Mouse (Mus musculus) midbrain, embryonic 14.5 days (tissue): ENCODE measurements at regions not wholly inside any gene's neighbourhood (a gene's known extent, or its start where the extent isn't known, plus 50 kb on each side); places are given as distances from the start of the nearest gene placed in this dataset.
A peak's percentile ranks its signal among the peaks of the same experiment; 100 is the strongest.

ENCODE experiments used
- ATAC-seq: fragments of 200-750 bp; cut with Nextera tagmentation; 2 replicates; pipeline ENCODE4 v1.8.0; 2017; ENCODE audit warnings: moderate number of reproducible peaks, moderate library complexity; ENCODE audit not compliant: low FRiP score, low TSS enrichment
- DNase-seq: peaks from one replicate; pipeline ENCODE4 v3.0.0-alpha.2; 2015
- H3K27ac ChIP-seq: fragments of 300-500 bp; sonication (generic); replicated peaks from 2 replicates; pipeline ENCODE4 v1.5.1; 2014; ENCODE audit warnings: mild to moderate bottlenecking, low read depth, low read length, moderate library complexity
- H3K27me3 ChIP-seq: fragments of 300-500 bp; sonication (generic); 2 replicates; pipeline ENCODE4 v1.6.1; 2014; ENCODE audit warnings: low read length, control low read depth, mixed read lengths; ENCODE audit not compliant: control insufficient read depth, insufficient read depth
- H3K36me3 ChIP-seq: fragments of 300-500 bp; sonication (generic); 2 replicates; pipeline ENCODE4 v1.6.1; 2014; ENCODE audit warnings: low read length, control low read depth; ENCODE audit not compliant: control insufficient read depth, insufficient read depth
- H3K4me1 ChIP-seq: fragments of 300-500 bp; sonication (generic); 2 replicates; pipeline ENCODE4 v1.6.1; 2014; ENCODE audit warnings: mild to moderate bottlenecking, antibody characterized with exemption, low read length, control low read depth; ENCODE audit not compliant: control insufficient read depth, insufficient read depth
- H3K4me2 ChIP-seq: fragments of 300-500 bp; sonication (generic); 2 replicates; pipeline ENCODE4 v1.6.1; 2014; ENCODE audit warnings: mild to moderate bottlenecking, low read length, moderate library complexity
- H3K4me3 ChIP-seq: fragments of 300-500 bp; sonication (generic); replicated peaks from 2 replicates; pipeline ENCODE4 v1.5.1; 2014; ENCODE audit warnings: low read depth, low read length
- H3K9ac ChIP-seq: fragments of 300-500 bp; sonication (generic); replicated peaks from 2 replicates; pipeline ENCODE4 v1.6.1; 2014; ENCODE audit warnings: mild to moderate bottlenecking, low read length, moderate library complexity
- H3K9me3 ChIP-seq: fragments of 300-500 bp; sonication (generic); 2 replicates; pipeline ENCODE4 v1.6.1; 2016; ENCODE audit warnings: low read length, control low read depth, mixed read lengths; ENCODE audit not compliant: control insufficient read depth
- WGBS: fragments of 180-500 bp; shearing (Covaris S2); extraction: QIAGEN DNeasy Blood & Tissue Kit; methylation state at CpG from one replicate; pipeline ENCODE4 v1.1.7; 2014; 5-methylcytosine and 5-hydroxymethylcytosine counted together

GRCm38 (mm10) chr14:103433106-103433505 is 80.0 kb upstream of the Scel start:
- DNase-seq: no peak
- H3K9ac ChIP-seq: no peak overlapping the region
- H3K9me3 ChIP-seq: no peaks in the 10 kb centered on the region
- H3K4me3 ChIP-seq: no peak overlapping the region
- H3K27ac ChIP-seq: no peak overlapping the region
- H3K4me1 ChIP-seq: no peaks in the 10 kb centered on the region
- H3K27me3 ChIP-seq: no peaks in the 10 kb centered on the region
- H3K4me2 ChIP-seq: no peak overlapping the region
- no peak for ATAC-seq
- 92% methylated on average over 3 of the region's 3 CpGs for WGBS
- no peaks in the 10 kb centered on the region for H3K36me3 ChIP-seq

GRCm38 (mm10) chr14:103427873-103428272 is 81.3 kb upstream of the Mycbp2 start:
- Histone ChIP-seq H3K27ac (no peak overlapping the region), H3K4me1 (no peaks in the 10 kb centered on the region), H3K27me3 (no peaks in the 10 kb centered on the region), H3K36me3 (no peaks in the 10 kb centered on the region), H3K9me3 (no peaks in the 10 kb centered on the region), H3K9ac (no peak overlapping the region), H3K4me3 (no peak overlapping the region), H3K4me2 (no peak overlapping the region)
- no peak for ATAC-seq
- WGBS: 96% methylated on average over 2 of the region's 2 CpGs
- DNase-seq: no peak

- 0 out of 2 replicates have a peak, but pooled peaks cover 2% of the 10 kb centered on the region for H3K4me1 ChIP-seq
- no peaks in the 10 kb centered on the region for H3K9me3 ChIP-seq
- H3K36me3 ChIP-seq: no peaks in the 10 kb centered on the region
- DNase-seq: peak; percentile 30
- no peak overlapping the region for H3K4me3 ChIP-seq
- H3K27me3 ChIP-seq: no peaks in the 10 kb centered on the region
- no peak for ATAC-seq
- H3K4me2 ChIP-seq: no peak overlapping the region
- H3K9ac ChIP-seq: no peak overlapping the region
- H3K27ac ChIP-seq: no peak overlapping the region
- 72% methylated on average over 10 of the region's 10 CpGs for WGBS
These were observed 74.8 kb upstream of the Mycbp2 start for GRCm38 (mm10) chr14:103421305-103421822.

- no peak overlapping the region for H3K27ac ChIP-seq
- H3K36me3 ChIP-seq: no peaks in the 10 kb centered on the region
- H3K9me3 ChIP-seq: no peaks in the 10 kb centered on the region
- 0 out of 2 replicates have a peak, but pooled peaks cover 2% of the 10 kb centered on the region for H3K4me1 ChIP-seq
- peak; percentile 55 for DNase-seq
- no peak overlapping the region for H3K4me3 ChIP-seq
- H3K4me2 ChIP-seq: no peak overlapping the region
- peak; percentile 83; the same call in 1 of the 2 replicates for ATAC-seq
- 51% methylated on average over 12 of the region's 12 CpGs for WGBS
- no peak overlapping the region for H3K9ac ChIP-seq
- no peaks in the 10 kb centered on the region for H3K27me3 ChIP-seq
These were observed 70.8 kb upstream of the Mycbp2 start for GRCm38 (mm10) chr14:103417110-103418061.

GRCm38 (mm10) chr14:103404611-103405010 is 58.0 kb upstream of the Mycbp2 start:
- no peaks in the 10 kb centered on the region for H3K9me3 ChIP-seq
- no peaks in the 10 kb centered on the region for H3K4me1 ChIP-seq
- no peak for DNase-seq
- H3K4me2 ChIP-seq: no peak overlapping the region
- H3K4me3 ChIP-seq: no peak overlapping the region
- no peak overlapping the region for H3K27ac ChIP-seq
- 78% methylated on average over 2 of the region's 2 CpGs for WGBS
- no peaks in the 10 kb centered on the region for H3K36me3 ChIP-seq
- ATAC-seq: no peak
- no peak overlapping the region for H3K9ac ChIP-seq
- H3K27me3 ChIP-seq: no peaks in the 10 kb centered on the region

GRCm38 (mm10) chr14:103403054-103403453 is 56.4 kb upstream of the Mycbp2 start:
- Histone ChIP-seq H3K9ac (no peak overlapping the region), H3K36me3 (no peaks in the 10 kb centered on the region), H3K4me3 (no peak overlapping the region), H3K9me3 (no peaks in the 10 kb centered on the region), H3K27me3 (no peaks in the 10 kb centered on the region), H3K4me2 (no peak overlapping the region), H3K27ac (no peak overlapping the region), H3K4me1 (no peaks in the 10 kb centered on the region)
- no peak for DNase-seq
- WGBS: 76% methylated on average over 3 of the region's 3 CpGs
- ATAC-seq: no peak

- H3K4me1 ChIP-seq: no peaks in the 10 kb centered on the region
- DNase-seq (no peak), ATAC-seq (no peak)
- no peaks in the 10 kb centered on the region for H3K27me3 ChIP-seq
- WGBS: 88% methylated on average over 2 of the region's 2 CpGs
- no peak overlapping the region for H3K4me2 ChIP-seq
- no peaks in the 10 kb centered on the region for H3K36me3 ChIP-seq
- no peak overlapping the region for H3K4me3 ChIP-seq
- H3K9me3 ChIP-seq: no peaks in the 10 kb centered on the region
- no peak overlapping the region for H3K27ac ChIP-seq
- H3K9ac ChIP-seq: no peak overlapping the region
These were observed 55.4 kb upstream of the Mycbp2 start for GRCm38 (mm10) chr14:103401983-103402382.

- Histone ChIP-seq H3K27me3 (no peaks in the 10 kb centered on the region), H3K4me2 (no peak overlapping the region), H3K36me3 (no peaks in the 10 kb centered on the region), H3K9ac (no peak overlapping the region), H3K4me3 (no peak overlapping the region), H3K9me3 (no peaks in the 10 kb centered on the region), H3K27ac (no peak overlapping the region), H3K4me1 (no peaks in the 10 kb centered on the region)
- ATAC-seq: no peak
- DNase-seq: no peak
- 93% methylated on average over 2 of the region's 2 CpGs for WGBS
These were observed 54.7 kb upstream of the Mycbp2 start for GRCm38 (mm10) chr14:103401280-103401679.

- WGBS: 92% methylated on average over 1 of the region's 1 CpGs
- no peaks in the 10 kb centered on the region for H3K27me3 ChIP-seq
- DNase-seq (no peak), ATAC-seq (no peak)
- H3K9me3 ChIP-seq: no peaks in the 10 kb centered on the region
- H3K36me3 ChIP-seq: no peaks in the 10 kb centered on the region
- no peak overlapping the region for H3K4me3 ChIP-seq
- H3K27ac ChIP-seq: no peak overlapping the region
- no peak overlapping the region for H3K9ac ChIP-seq
- H3K4me1 ChIP-seq: no peaks in the 10 kb centered on the region
- no peak overlapping the region for H3K4me2 ChIP-seq
These were observed 51.8 kb upstream of the Mycbp2 start for GRCm38 (mm10) chr14:103398401-103398800.
